Mouse (Mus musculus) forebrain, embryonic 13.5 days (tissue): ENCODE results near the gene Ctrc. TPM values are rescaled to one million over a fixed set of nuclear protein-coding genes. Genes with fewer than 3 reads are reported as not detected.
"Not testable (repeated sequence)": the region's sequence is repeated elsewhere in the genome, so short reads cannot be mapped to it uniquely, and the experiment has no call there.

ENCODE experiments used
- ATAC-seq: fragments of 200-750 bp; cut with Nextera tagmentation; 2 replicates; pipeline ENCODE4 v1.8.0; 2017
- H3K27ac ChIP-seq: fragments of 300-500 bp; sonication (generic); 2 replicates; pipeline ENCODE4 v1.5.1; 2015; ENCODE audit warnings: inconsistent platforms, mild to moderate bottlenecking, moderate library complexity
- H3K27me3 ChIP-seq: fragments of 300-500 bp; sonication (generic); 2 replicates; pipeline ENCODE4 v1.6.1; 2015; ENCODE audit warnings: mild to moderate bottlenecking, inconsistent platforms
- H3K36me3 ChIP-seq: fragments of 300-500 bp; sonication (generic); 2 replicates; pipeline ENCODE4 v1.6.1; 2015; ENCODE audit warnings: mild to moderate bottlenecking, inconsistent platforms; ENCODE audit not compliant: poor library complexity, severe bottlenecking
- H3K4me1 ChIP-seq: fragments of 300-500 bp; sonication (generic); 2 replicates; pipeline ENCODE4 v1.6.1; 2015; ENCODE audit warnings: inconsistent platforms
- H3K4me2 ChIP-seq: fragments of 300-500 bp; sonication (generic); 2 replicates; pipeline ENCODE4 v1.6.1; 2015; ENCODE audit warnings: inconsistent platforms, mild to moderate bottlenecking, moderate library complexity
- H3K4me3 ChIP-seq: fragments of 300-500 bp; sonication (generic); 2 replicates; pipeline ENCODE4 v1.5.1; 2015; ENCODE audit warnings: mild to moderate bottlenecking, inconsistent platforms
- H3K9ac ChIP-seq: fragments of 300-500 bp; sonication (generic); 2 replicates; pipeline ENCODE4 v1.6.1; 2015; ENCODE audit warnings: mild to moderate bottlenecking, inconsistent platforms
- H3K9me3 ChIP-seq: fragments of 300-500 bp; sonication (generic); replicated peaks from 2 replicates; pipeline ENCODE4 v1.6.1; 2016; ENCODE audit warnings: inconsistent platforms
- WGBS: fragments of 180-500 bp; shearing (Covaris S2); methylation state at CpG from one replicate; pipeline ENCODE4 v1.1.7; 2015; 5-methylcytosine and 5-hydroxymethylcytosine counted together
- polyA plus RNA-seq: library from polyadenylated mRNA; unstranded; fragments of >200 nt; fragmentation: Nextera tagmentation; extraction: Ambion mirVana; gene quantifications from 2 replicates; pipeline ENCODE4 v1.2.1, GENCODE M21; 2015

The Ctrc gene
- polyA plus RNA-seq, 1 experiment from 2014 or later, result not detected

GRCm38 (mm10) chr4:141792554-141793281 lies 53.4 kb downstream of the Ctrc start:
- peak overlapping the region; percentile 63 for H3K4me3 ChIP-seq
- peak overlapping the region; percentile 70 for H3K4me2 ChIP-seq
- peak overlapping the region; percentile 86 for H3K27ac ChIP-seq
- peaks cover 16% of the 10 kb centered on the region for H3K36me3 ChIP-seq
- H3K9me3 ChIP-seq, result 0 out of 2 replicates have a peak, but pooled peaks cover 1% of the 10 kb centered on the region
- 0 out of 2 replicates have a peak overlapping the region, but pooled peaks have one; percentile 79 for H3K9ac ChIP-seq
- 13% methylated on average over 10 of the region's 10 CpGs for WGBS
- H3K27me3 ChIP-seq, result no peaks in the 10 kb centered on the region
- ATAC-seq, result no peak
- H3K4me1 ChIP-seq, result peaks cover 29% of the 10 kb centered on the region

GRCm38 (mm10) chr4:141791951-141792350 lies 54.2 kb downstream of the Ctrc start:
- Histone ChIP-seq H3K4me3 (no peak overlapping the region), H3K27me3 (no peaks in the 10 kb centered on the region), H3K4me1 (peaks cover 29% of the 10 kb centered on the region), H3K9ac (no peak overlapping the region), H3K4me2 (no peak overlapping the region), H3K9me3 (no peaks in the 10 kb centered on the region), H3K27ac (no peak overlapping the region), H3K36me3 (peaks cover 16% of the 10 kb centered on the region; the same call in 1 of the 2 replicates)
- ATAC-seq, result no peak
- 91% methylated on average over 8 of the region's 8 CpGs for WGBS

GRCm38 (mm10) chr4:141791486-141791885 lies 54.7 kb downstream of the Ctrc start:
- no peak overlapping the region for H3K27ac ChIP-seq
- no peak for ATAC-seq
- H3K4me2 ChIP-seq, result no peak overlapping the region
- H3K9me3 ChIP-seq, result no peaks in the 10 kb centered on the region
- 89% methylated on average over 7 of the region's 7 CpGs for WGBS
- H3K4me1 ChIP-seq, result peaks cover 29% of the 10 kb centered on the region
- H3K36me3 ChIP-seq, result peaks cover 13% of the 10 kb centered on the region; the same call in 1 of the 2 replicates
- no peak overlapping the region for H3K9ac ChIP-seq
- H3K4me3 ChIP-seq, result no peak overlapping the region
- no peaks in the 10 kb centered on the region for H3K27me3 ChIP-seq

GRCm38 (mm10) chr4:141790524-141790990 lies 55.6 kb downstream of the Ctrc start, which contains the start of gene Dnajc16:
Dnajc16 (minus strand) TSS chr4:141790931.
- Histone ChIP-seq H3K27ac (peak within 1 kb of the TSS; percentile 57), H3K4me3 (peak within 1 kb of the TSS; percentile 95), H3K9ac (peak within 1 kb of the TSS; percentile 98), H3K9me3 (no peaks in the 10 kb centered on the region), H3K27me3 (no peaks in the 10 kb centered on the region), H3K4me2 (peak within 1 kb of the TSS; percentile 83), H3K36me3 (peaks cover 18% of the 10 kb centered on the region), H3K4me1 (peaks cover 28% of the 10 kb centered on the region)
- 1% methylated on average over 42 of the region's 42 CpGs for WGBS
- peak; percentile 95 for ATAC-seq

GRCm38 (mm10) chr4:141789564-141790218 lies 56.5 kb downstream of the Ctrc start:
- Histone ChIP-seq H3K9me3 (no peaks in the 10 kb centered on the region), H3K4me2 (peak overlapping the region; percentile 83), H3K27ac (no peak overlapping the region), H3K27me3 (no peaks in the 10 kb centered on the region), H3K36me3 (peaks cover 26% of the 10 kb centered on the region), H3K4me1 (peaks cover 19% of the 10 kb centered on the region), H3K9ac (peak overlapping the region; percentile 98), H3K4me3 (peak overlapping the region; percentile 95)
- no peak for ATAC-seq
- WGBS, result 57% methylated on average over 3 of the region's 3 CpGs

GRCm38 (mm10) chr4:141787462-141787861 lies 58.7 kb downstream of the Ctrc start:
- H3K4me2 ChIP-seq, result no peak overlapping the region
- H3K4me3 ChIP-seq, result no peak overlapping the region
- no peak overlapping the region for H3K27ac ChIP-seq
- no peak for ATAC-seq
- peak overlapping the region; percentile 37; the same call in 1 of the 2 replicates for H3K9ac ChIP-seq
- peaks cover 48% of the 10 kb centered on the region for H3K36me3 ChIP-seq
- H3K27me3 ChIP-seq, result no peaks in the 10 kb centered on the region
- peaks cover 9% of the 10 kb centered on the region for H3K4me1 ChIP-seq
- WGBS, result 93% methylated on average over 7 of the region's 7 CpGs
- no peaks in the 10 kb centered on the region for H3K9me3 ChIP-seq

GRCm38 (mm10) chr4:141787046-141787445 lies 59.1 kb downstream of the Ctrc start:
- H3K4me1 ChIP-seq, result peaks cover 9% of the 10 kb centered on the region
- H3K27ac ChIP-seq, result no peak overlapping the region
- 82% methylated on average over 6 of the region's 6 CpGs for WGBS
- H3K27me3 ChIP-seq, result no peaks in the 10 kb centered on the region
- H3K4me2 ChIP-seq, result no peak overlapping the region
- ATAC-seq, result no peak
- H3K9ac ChIP-seq, result no peak overlapping the region
- H3K4me3 ChIP-seq, result no peak overlapping the region
- H3K36me3 ChIP-seq, result peaks cover 52% of the 10 kb centered on the region
- no peaks in the 10 kb centered on the region for H3K9me3 ChIP-seq

- no peak overlapping the region for H3K4me3 ChIP-seq
- no peaks in the 10 kb centered on the region for H3K27me3 ChIP-seq
- 93% methylated on average over 13 of the region's 13 CpGs for WGBS
- H3K9ac ChIP-seq, result no peak overlapping the region
- H3K4me2 ChIP-seq, result no peak overlapping the region
- peaks cover 61% of the 10 kb centered on the region for H3K36me3 ChIP-seq
- peaks cover 9% of the 10 kb centered on the region for H3K4me1 ChIP-seq
- no peak overlapping the region for H3K27ac ChIP-seq
- no peak for ATAC-seq
- no peaks in the 10 kb centered on the region for H3K9me3 ChIP-seq
Measured at GRCm38 (mm10) chr4:141786141-141786540, 60.0 kb downstream of the Ctrc start.

- Histone ChIP-seq H3K36me3 (peaks cover 74% of the 10 kb centered on the region), H3K4me1 (peaks cover 6% of the 10 kb centered on the region), H3K27ac (no peak overlapping the region), H3K4me2 (no peak overlapping the region), H3K27me3 (no peaks in the 10 kb centered on the region), H3K4me3 (no peak overlapping the region), H3K9ac (no peak overlapping the region), H3K9me3 (no peaks in the 10 kb centered on the region)
- WGBS, result 87% methylated on average over 5 of the region's 5 CpGs
- ATAC-seq, result no peak
Measured at GRCm38 (mm10) chr4:141784835-141785234, 61.3 kb downstream of the Ctrc start.

- ATAC-seq, result no peak
- Histone ChIP-seq H3K4me1 (no peaks in the 10 kb centered on the region), H3K4me3 (no peak overlapping the region), H3K36me3 (peaks cover 92% of the 10 kb centered on the region), H3K9ac (no peak overlapping the region), H3K27ac (no peak overlapping the region), H3K9me3 (no peaks in the 10 kb centered on the region), H3K27me3 (no peaks in the 10 kb centered on the region), H3K4me2 (no peak overlapping the region)
- 95% methylated on average over 8 of the region's 8 CpGs for WGBS
Measured at GRCm38 (mm10) chr4:141781201-141781985, 64.8 kb downstream of the Ctrc start.

GRCm38 (mm10) chr4:141779828-141780227 lies 66.3 kb downstream of the Ctrc start:
- Histone ChIP-seq H3K4me2 (no peak overlapping the region), H3K36me3 (peaks cover 91% of the 10 kb centered on the region), H3K4me1 (no peaks in the 10 kb centered on the region), H3K27ac (no peak overlapping the region), H3K4me3 (no peak overlapping the region), H3K27me3 (no peaks in the 10 kb centered on the region), H3K9ac (no peak overlapping the region), H3K9me3 (no peaks in the 10 kb centered on the region)
- no peak for ATAC-seq
- 93% methylated on average over 8 of the region's 8 CpGs for WGBS

- H3K9me3 ChIP-seq, H3K4me2 ChIP-seq, ATAC-seq, H3K27ac ChIP-seq, H3K9ac ChIP-seq, H3K27me3 ChIP-seq, H3K4me1 ChIP-seq, H3K4me3 ChIP-seq: not testable (repeated sequence)
- peaks cover 93% of the 10 kb centered on the region for H3K36me3 ChIP-seq
- 91% methylated on average over 4 of the region's 4 CpGs for WGBS
Measured at GRCm38 (mm10) chr4:141773019-141773418, 73.1 kb downstream of the Ctrc start.
